In genomic region chrY:1286171-1286795, GRCm38 (mm10) we compare ENCODE assay signal across 8 mouse cellular contexts. TPM values are rescaled to one million over a fixed set of nuclear protein-coding genes. Genes with fewer than 3 reads are reported as not detected.
DNase-seq lines count a peak whose midpoint lies in the region; ATAC-seq lines count a peak whose summit lies in the region.

Gene Ddx3y, minus strand, starts transcription at chrY:1286629.

- no peak within 1 kb of the TSS for H3K4me2 ChIP-seq in intestine, embryonic 15.5 days (replicated peaks)
- H3K4me2 ChIP-seq in liver, embryonic 16.5 days (ENCODE audit: low read depth, low read length): peak within 1 kb of the TSS; percentile 34; the same call in 1 of the 2 replicates
- peak within 1 kb of the TSS; percentile 45 for H3K4me2 ChIP-seq in neural tube, embryonic 13.5 days

- 0 out of 2 replicates have a peak within 1 kb of the TSS, but pooled peaks have one; percentile 17 for H3K27ac ChIP-seq in intestine, embryonic 15.5 days
- peak within 1 kb of the TSS; percentile 81; the same call in 1 of the 2 replicates for H3K27ac ChIP-seq in liver, embryonic 16.5 days (ENCODE audit: low read length)
- no peak within 1 kb of the TSS; the same call in 1 of the 2 replicates for H3K27ac ChIP-seq in neural tube, embryonic 13.5 days (replicated peaks)

- no peaks in the 10 kb centered on the region for H3K4me1 ChIP-seq in intestine, embryonic 15.5 days (replicated peaks)
- no peaks in the 10 kb centered on the region for H3K4me1 ChIP-seq in liver, embryonic 16.5 days (ENCODE audit: control insufficient read depth, low read depth, low read length)
- H3K4me1 ChIP-seq in neural tube, embryonic 13.5 days (replicated peaks): no peaks in the 10 kb centered on the region

- H3K36me3 ChIP-seq in intestine, embryonic 15.5 days: no peaks in the 10 kb centered on the region
- H3K36me3 ChIP-seq in liver, embryonic 16.5 days (ENCODE audit: control insufficient read depth, insufficient read depth): no peaks in the 10 kb centered on the region
- H3K36me3 ChIP-seq in neural tube, embryonic 13.5 days: no peaks in the 10 kb centered on the region

- no peak within 1 kb of the TSS for H3K9ac ChIP-seq in intestine, embryonic 15.5 days
- H3K9ac ChIP-seq in liver, embryonic 16.5 days (ENCODE audit: low read depth, low read length): peak within 1 kb of the TSS; percentile 64
- H3K9ac ChIP-seq in neural tube, embryonic 13.5 days: peak within 1 kb of the TSS; percentile 57

- peak; percentile 95 for ATAC-seq in intestine, embryonic 15.5 days
- ATAC-seq in liver, embryonic 16.5 days (ENCODE audit: low read depth): peak; percentile 95
- peak; percentile 96 for ATAC-seq in neural tube, embryonic 13.5 days (ENCODE audit: low read depth)

- H3K4me3 ChIP-seq in intestine, embryonic 15.5 days (replicated peaks): peak within 1 kb of the TSS; percentile 34
- peak within 1 kb of the TSS; percentile 59 for H3K4me3 ChIP-seq in liver, embryonic 16.5 days (ENCODE audit: low read depth, low read length)
- peak within 1 kb of the TSS; percentile 40 for H3K4me3 ChIP-seq in neural tube, embryonic 13.5 days

- no peaks in the 10 kb centered on the region for H3K27me3 ChIP-seq in intestine, embryonic 15.5 days (replicated peaks)
- no peaks in the 10 kb centered on the region for H3K27me3 ChIP-seq in liver, embryonic 16.5 days (ENCODE audit: control insufficient read depth, insufficient read depth, low read depth, low read length)
- no peaks in the 10 kb centered on the region for H3K27me3 ChIP-seq in neural tube, embryonic 13.5 days

- no peak for DNase-seq in urinary bladder, adult 2 months (ENCODE audit: low spot score)
- DNase-seq in urinary bladder, postnatal 10 days (ENCODE audit: low spot score): no peak
- DNase-seq in embryo, embryonic 10.5 days (ENCODE audit: low spot score): peak; percentile 81
- DNase-seq in frontal cortex, adult 2 months (ENCODE audit: extremely low spot score in 1 of 2, low spot score in 1 of 2): peak in 1 of 2 experiments; percentile 72
- DNase-seq in thymus, postnatal 4 days: peak; percentile 74

- WGBS in intestine, embryonic 15.5 days: 2% methylated on average over 30 of the region's 31 CpGs
- WGBS in liver, embryonic 16.5 days (ENCODE audit: insufficient replicate concordance): 0% methylated on average over 15 of the region's 31 CpGs
- whole genome bisulfite sequencing in neural tube, embryonic 13.5 days: under 1% methylated on average over 27 of the region's 31 CpGs

- H3K9me3 ChIP-seq in intestine, embryonic 15.5 days: no peaks in the 10 kb centered on the region
- no peaks in the 10 kb centered on the region for H3K9me3 ChIP-seq in liver, embryonic 16.5 days (replicated peaks; ENCODE audit: control insufficient read depth, low read length)
- no peaks in the 10 kb centered on the region for H3K9me3 ChIP-seq in neural tube, embryonic 13.5 days

RNA-seq across cellular contexts. Expression of gene Ddx3y, which starts in this region (rescaled TPM):
- 12.4 and 13.9 TPM in 2 replicates for polyA plus RNA-seq in urinary bladder, adult 2 months (2012; rRNA removed)
- 26.6 TPM in 1 of 2 replicates, not detected in the other for polyA plus RNA-seq in frontal cortex, adult 2 months (2012; rRNA removed)
- 21.0 and 24.6 TPM in 2 replicates for polyA plus RNA-seq in intestine, embryonic 15.5 days (2015; fragmentation: Nextera tagmentation; extraction: Ambion mirVana)
- 6.4 and 13.6 TPM in 2 replicates for polyA plus RNA-seq in liver, embryonic 16.5 days (2015; fragmentation: Nextera tagmentation; extraction: Ambion mirVana)
- polyA plus RNA-seq in neural tube, embryonic 13.5 days (2015; fragmentation: Nextera tagmentation; extraction: Ambion mirVana): 13.5 and 16.8 TPM in 2 replicates

Comparison
In these comparisons a context has a peak if more than half of its experiments do, and no peak if none do; other contexts are left out.
1. DNase-seq: peak in embryo, embryonic 10.5 days (single experiment) and thymus, postnatal 4 days (single experiment); none in urinary bladder, adult 2 months (single experiment) and urinary bladder, postnatal 10 days (single experiment).
2. Peak in every context shown above with its lines, with median percentiles within 50 percentile points of each other: ATAC-seq and H3K4me3 ChIP-seq.